Mouse (Mus musculus) brain, embryonic 14.5 days (tissue): ENCODE data around the gene Ccdc120. TPM values are rescaled to one million over a fixed set of nuclear protein-coding genes. Genes with fewer than 3 reads are reported as not detected.
"Not testable (repeated sequence)": the region's sequence is repeated elsewhere in the genome, so short reads cannot be mapped to it uniquely, and the experiment has no call there.

Experiments
- DNase-seq: peaks from one replicate; pipeline ENCODE4 v3.0.0-alpha.2; 2011; ENCODE audit warnings: low read depth
- CTCF ChIP-seq: fragments of 200-500 bp; IDR thresholded peaks from 2 replicates; pipeline ENCODE4 v1.5.1; 2012; ENCODE audit warnings: inconsistent platforms, mild to moderate bottlenecking, moderate library complexity, borderline replicate concordance; ENCODE audit not compliant: insufficient read depth, insufficient read length; ENCODE audit errors: extremely low read depth
- POLR2A ChIP-seq: fragments of 200-500 bp; IDR thresholded peaks from 2 replicates; pipeline ENCODE4 v1.6.1; 2012; ENCODE audit warnings: mild to moderate bottlenecking, inconsistent platforms, borderline replicate concordance; ENCODE audit not compliant: poor library complexity, insufficient read depth, insufficient read length, severe bottlenecking; ENCODE audit errors: extremely low read depth
- polyA plus RNA-seq: library from polyadenylated mRNA; depleted of rRNA; stranded (reverse); fragments of >200 nt; gene quantifications from 2 replicates; pipeline ENCODE4 v1.2.3, GENCODE M21; 2012; rRNA removed

Gene Ccdc120
- polyA plus RNA-seq, 1 experiment: 86.8 TPM

- no peak for TF ChIP-seq POLR2A
- no peak for TF ChIP-seq CTCF
- peak; percentile 89 for DNase-seq
Observed at GRCm38 (mm10) chrX:7721514-7722281, 29.0 kb downstream of the Ccdc120 start, which contains the start of gene Gm45208. Gene Gm45208, plus strand, starts transcription at chrX:7722245.

GRCm38 (mm10) chrX:7716058-7716457 is 34.6 kb downstream of the Ccdc120 start:
- not testable (repeated sequence) for DNase-seq

GRCm38 (mm10) chrX:7714135-7714899 is 36.4 kb downstream of the Ccdc120 start, which contains the start of gene Wdr45:
Gene Wdr45, plus strand, starts transcription at chrX:7714333.
- peak; percentile 98 for DNase-seq

- not testable (repeated sequence) for DNase-seq
Observed at GRCm38 (mm10) chrX:7713764-7714134, 37.0 kb downstream of the Ccdc120 start.

GRCm38 (mm10) chrX:7696954-7697381 is 53.7 kb downstream of the Ccdc120 start, which contains the start of gene Gpkow:
Gene Gpkow, plus strand, starts transcription at chrX:7697131.
- DNase-seq: peak; percentile 98
- no peak for TF ChIP-seq CTCF
- peak; percentile 17; the same call in 1 of the 2 replicates for TF ChIP-seq POLR2A

GRCm38 (mm10) chrX:7696520-7696919 is 54.2 kb downstream of the Ccdc120 start:
- DNase-seq: no peak
- TF ChIP-seq CTCF: no peak
- TF ChIP-seq POLR2A: no peak

- TF ChIP-seq POLR2A: no peak
- TF ChIP-seq CTCF: no peak
- DNase-seq: peak; percentile 36
Observed at GRCm38 (mm10) chrX:7692862-7693261, 57.8 kb downstream of the Ccdc120 start.

GRCm38 (mm10) chrX:7690486-7690885 is 60.2 kb downstream of the Ccdc120 start:
- TF ChIP-seq POLR2A: no peak
- TF ChIP-seq CTCF: no peak
- no peak for DNase-seq

- DNase-seq: no peak
- TF ChIP-seq CTCF (no peak), POLR2A (no peak)
Observed at GRCm38 (mm10) chrX:7688321-7688720, 62.4 kb downstream of the Ccdc120 start.

Other genes starting within 250 kb of the Ccdc120 start
- gene Foxp3, start 177.3 kb downstream of the Ccdc120 start, polyA plus RNA-seq: 0.07 and 0.13 TPM in 2 replicates
- 9.6 and 9.8 TPM in 2 replicates for gene Ppp1r3f, start 176.6 kb downstream of the Ccdc120 start, polyA plus RNA-seq
- 26.8 and 35.3 TPM in 2 replicates for gene Ccdc22, start 145.4 kb downstream of the Ccdc120 start, polyA plus RNA-seq
- gene Cacna1f, start 143.8 kb downstream of the Ccdc120 start, polyA plus RNA-seq: 0.15 and 0.36 TPM in 2 replicates
- 160 and 180 TPM in 2 replicates for gene Syp, start 112.4 kb downstream of the Ccdc120 start, polyA plus RNA-seq
- 3.3 and 3.4 TPM in 2 replicates for gene Prickle3, start 93.6 kb downstream of the Ccdc120 start, polyA plus RNA-seq
- gene Plp2, start 79.5 kb downstream of the Ccdc120 start, polyA plus RNA-seq: 42.9 and 51.1 TPM in 2 replicates
- gene Magix, start 69.7 kb downstream of the Ccdc120 start, polyA plus RNA-seq: 0.14 and 0.21 TPM in 2 replicates
- 24.5 and 28.2 TPM in 2 replicates for gene Gpkow, start 53.8 kb downstream of the Ccdc120 start, polyA plus RNA-seq
- 42.1 and 47.1 TPM in 2 replicates for gene Wdr45, start 36.6 kb downstream of the Ccdc120 start, polyA plus RNA-seq
- gene Gm45208, start 28.7 kb downstream of the Ccdc120 start, polyA plus RNA-seq: 0.33 and 0.63 TPM in 2 replicates
- gene Praf2, start 22.5 kb downstream of the Ccdc120 start, polyA plus RNA-seq: 95.6 and 106 TPM in 2 replicates
- 14.1 and 22.6 TPM in 2 replicates for gene Tfe3, start 11.7 kb upstream of the Ccdc120 start, polyA plus RNA-seq
- 85.4 and 86.1 TPM in 2 replicates for gene Gripap1, start 38.9 kb upstream of the Ccdc120 start, polyA plus RNA-seq
- gene Kcnd1, start 71.4 kb upstream of the Ccdc120 start, polyA plus RNA-seq: 5.7 and 6.2 TPM in 2 replicates
- gene Otud5, start 90.5 kb upstream of the Ccdc120 start, polyA plus RNA-seq: 42.4 and 56.4 TPM in 2 replicates
- gene Pim2, start 127.4 kb upstream of the Ccdc120 start, polyA plus RNA-seq: 19.8 and 23.3 TPM in 2 replicates
- 41.0 and 60.1 TPM in 2 replicates for gene Slc35a2, start 133.1 kb upstream of the Ccdc120 start, polyA plus RNA-seq
- 191 and 193 TPM in 2 replicates for gene Pqbp1, start 148.4 kb upstream of the Ccdc120 start, polyA plus RNA-seq
- gene Timm17b, start 148.5 kb upstream of the Ccdc120 start, polyA plus RNA-seq: 55.5 and 65.5 TPM in 2 replicates
- gene Gm10491, start 156.9 kb upstream of the Ccdc120 start, polyA plus RNA-seq: not detected in 2 replicates
- gene Gm10490, start 158.6 kb upstream of the Ccdc120 start, polyA plus RNA-seq: not detected in 2 replicates
- 88.1 and 140 TPM in 2 replicates for gene Pcsk1n, start 168.9 kb upstream of the Ccdc120 start, polyA plus RNA-seq
- gene Eras, start 177.7 kb upstream of the Ccdc120 start, polyA plus RNA-seq: 0.06 TPM in 1 of 2 replicates, not detected in the other
- gene Hdac6, start 197.0 kb upstream of the Ccdc120 start, polyA plus RNA-seq: 114 and 119 TPM in 2 replicates
- gene Gata1, start 227.2 kb upstream of the Ccdc120 start, polyA plus RNA-seq: 0.29 and 0.44 TPM in 2 replicates